Mouse (Mus musculus) granulocyte monocyte progenitor cell, adult 5-6 weeks (primary cell): ENCODE results near the gene Fibin. TPM values are rescaled to one million over a fixed set of nuclear protein-coding genes. Genes with fewer than 3 reads are reported as not detected.

Experiments used
- ATAC-seq: replicated peaks from 2 replicates; pipeline ENCODE4 v1.8.0; 2016; ENCODE audit warnings: mild to moderate bottlenecking, moderate TSS enrichment, inconsistent platforms; ENCODE audit not compliant: poor library complexity, severe bottlenecking
- total RNA-seq, 2 experiments: library from RNA; stranded (forward) in 1 of 2; stranded (reverse) in 1 of 2; fragments of 200-712, 200-1000 nt in 1 of 2; fragments of >200 nt in 1 of 2; fragmentation: Nextera tagmentation in 1 of 2; gene quantifications; 2 replicates each; pipeline ENCODE4 v1.2.3; 2014 to 2017

The Fibin gene
- not detected in 2 replicates for total RNA-seq (2014; fragmentation: Nextera tagmentation)
- not detected in 2 replicates for total RNA-seq (2017)

GRCm38 (mm10) chr2:110362432-110363283 lies at the start of gene Fibin:
TSS of gene Fibin (minus strand) at chr2:110363183.
- no peak for ATAC-seq

- ATAC-seq = no peak
Measured at GRCm38 (mm10) chr2:110411428-110411827, 48.4 kb upstream of the Fibin start.

GRCm38 (mm10) chr2:110408757-110409156 lies 45.8 kb upstream of the Fibin start:
- no peak for ATAC-seq

- no peak for ATAC-seq
Measured at GRCm38 (mm10) chr2:110392714-110393336, 29.8 kb upstream of the Fibin start.

GRCm38 (mm10) chr2:110390736-110391409 lies 27.9 kb upstream of the Fibin start:
- ATAC-seq = no peak

GRCm38 (mm10) chr2:110379811-110380210 lies 16.8 kb upstream of the Fibin start:
- ATAC-seq = no peak

- no peak for ATAC-seq
Measured at GRCm38 (mm10) chr2:110376660-110377059, 13.7 kb upstream of the Fibin start.

- no peak for ATAC-seq
Measured at GRCm38 (mm10) chr2:110375475-110375874, 12.5 kb upstream of the Fibin start.

GRCm38 (mm10) chr2:110373186-110373585 lies 10.2 kb upstream of the Fibin start:
- no peak for ATAC-seq

GRCm38 (mm10) chr2:110367382-110367887 lies 4.5 kb upstream of the Fibin start:
- no peak for ATAC-seq

GRCm38 (mm10) chr2:110365401-110365800 lies 2.4 kb upstream of the Fibin start:
- ATAC-seq = no peak

GRCm38 (mm10) chr2:110363855-110364254 lies 872 bp upstream of the Fibin start:
- ATAC-seq = no peak

- ATAC-seq = no peak
Measured at GRCm38 (mm10) chr2:110353302-110353970, 9.5 kb downstream of the Fibin start.

- no peak for ATAC-seq
Measured at GRCm38 (mm10) chr2:110351843-110352251, 11.1 kb downstream of the Fibin start.

GRCm38 (mm10) chr2:110351406-110351805 lies 11.6 kb downstream of the Fibin start:
- ATAC-seq = no peak

GRCm38 (mm10) chr2:110328953-110329352 lies 34.0 kb downstream of the Fibin start:
- ATAC-seq = no peak

GRCm38 (mm10) chr2:110319949-110320348 lies 43.0 kb downstream of the Fibin start:
- no peak for ATAC-seq

GRCm38 (mm10) chr2:110319266-110319665 lies 43.7 kb downstream of the Fibin start:
- ATAC-seq = no peak

GRCm38 (mm10) chr2:110318719-110319118 lies 44.3 kb downstream of the Fibin start:
- no peak for ATAC-seq
